Mouse (Mus musculus): ENCODE data around the gene Kcnq5.
"Not testable (repeated sequence)": the region's sequence is repeated elsewhere in the genome, so short reads cannot be mapped to it uniquely, and the experiment has no call there.

The Kcnq5 gene

DNA sequence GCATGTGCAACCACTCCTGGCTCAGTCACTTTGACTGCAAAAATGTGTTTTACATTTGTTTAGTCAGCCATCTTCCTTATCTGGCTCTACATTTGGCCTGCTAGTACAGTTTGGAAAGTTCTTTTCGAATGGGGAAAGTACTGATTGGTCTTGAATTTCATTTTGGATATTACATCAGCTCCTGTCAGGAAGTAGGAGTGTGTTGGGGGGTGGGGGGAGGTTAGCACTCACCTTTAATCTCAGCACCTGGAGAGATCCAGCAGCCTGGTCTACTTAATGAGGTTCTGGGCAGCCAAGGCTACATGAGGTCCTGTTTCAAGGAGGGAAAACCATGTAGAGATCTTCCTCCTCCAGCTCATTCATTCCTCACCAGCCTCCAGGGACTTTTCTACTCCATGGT, 578.5 kb downstream of the Kcnq5 start, which contains the start of gene Khdc1b:
Gene Khdc1b (plus strand): TSS at position 301 of the 400 bp plus-strand sequence.
- in situ Hi-C loops (cut with MboI, MseI) = no loop called here

DNA sequence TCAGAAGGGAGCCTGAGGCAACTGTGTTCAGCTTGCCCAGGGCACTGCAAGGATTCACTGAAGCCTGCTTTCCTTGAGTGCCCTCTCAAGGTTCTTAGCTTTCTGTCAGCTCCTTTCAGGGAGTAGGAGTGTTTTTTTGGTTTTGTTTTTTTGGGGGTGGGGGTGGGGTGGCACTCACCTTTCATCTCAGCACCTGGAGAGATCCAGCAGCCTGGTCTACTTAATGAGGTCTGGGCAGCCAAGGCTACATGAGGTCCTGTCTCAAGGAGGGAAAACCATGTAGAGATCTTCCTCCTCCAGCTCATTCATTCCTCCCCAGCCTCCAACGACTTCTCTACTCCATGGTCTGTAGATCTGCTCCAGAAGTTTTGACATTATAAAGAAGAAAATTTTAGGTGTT, 593.7 kb downstream of the Kcnq5 start, which contains the start of gene Khdc1c:
Gene Khdc1c (plus strand): TSS at position 301 of the 400 bp plus-strand sequence.
- in situ Hi-C loops (cut with MboI, MseI) = not testable (repeated sequence)

DNA sequence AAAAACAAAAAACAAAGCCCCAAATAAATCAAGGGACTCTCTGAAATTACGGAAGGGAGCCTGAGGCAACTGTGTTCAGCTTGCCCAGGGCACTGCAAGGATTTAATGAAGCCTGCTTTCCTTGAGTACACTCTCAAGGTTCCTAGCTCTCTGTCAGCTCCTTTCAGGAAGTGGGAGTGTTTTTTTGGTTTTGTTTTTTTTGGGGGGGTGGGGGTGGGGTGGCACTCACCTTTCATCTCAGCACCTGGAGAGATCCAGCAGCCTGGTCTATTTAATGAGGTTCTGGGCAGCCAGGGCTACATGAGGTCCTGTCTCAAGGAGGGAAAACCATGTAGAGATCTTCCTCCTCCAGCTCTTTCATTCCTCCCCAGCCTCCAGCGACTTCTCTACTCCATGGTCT, 612.4 kb downstream of the Kcnq5 start, which contains the start of gene Khdc1a:
Gene Khdc1a (plus strand): TSS at position 301 of the 400 bp plus-strand sequence.
- in situ Hi-C loops (cut with MboI, MseI) = no loop called here

All from regulatory T cell (primary cell).